Mouse (Mus musculus) embryo, embryonic 11 days (tissue): ENCODE results near the gene Smim23.

Source experiments
- DNase-seq: peaks from one replicate; pipeline ENCODE4 v3.0.0-alpha.2; 2015

The Smim23 gene

GRCm38 (mm10) chr11:32824505-32824904, at the start of gene Smim23:
TSS of gene Smim23 (minus strand) at chr11:32824605.
- DNase-seq = no peak

- no peak for DNase-seq
These were observed 44.4 kb upstream of the Smim23 start for GRCm38 (mm10) chr11:32868619-32869383.

GRCm38 (mm10) chr11:32864615-32865014, 40.2 kb upstream of the Smim23 start:
- DNase-seq = no peak

GRCm38 (mm10) chr11:32857418-32857879, 33.0 kb upstream of the Smim23 start:
- peak; percentile 60 for DNase-seq

GRCm38 (mm10) chr11:32846682-32847222, 22.3 kb upstream of the Smim23 start:
- DNase-seq = peak; percentile 30

- DNase-seq = no peak
These were observed 16.8 kb upstream of the Smim23 start for GRCm38 (mm10) chr11:32841169-32841568.

- DNase-seq = no peak
These were observed 15.9 kb upstream of the Smim23 start for GRCm38 (mm10) chr11:32840256-32840655.

- DNase-seq = peak; percentile 16
These were observed 10.6 kb upstream of the Smim23 start for GRCm38 (mm10) chr11:32835022-32835421.

- DNase-seq = peak; percentile 43
These were observed 10.0 kb upstream of the Smim23 start for GRCm38 (mm10) chr11:32834367-32834918.

GRCm38 (mm10) chr11:32817566-32817965, 6.8 kb downstream of the Smim23 start:
- DNase-seq = no peak

- DNase-seq = no peak
These were observed 10.1 kb downstream of the Smim23 start for GRCm38 (mm10) chr11:32814286-32814685.

- no peak for DNase-seq
These were observed 15.3 kb downstream of the Smim23 start for GRCm38 (mm10) chr11:32809091-32809490.

- DNase-seq = peak; percentile 75
These were observed 18.4 kb downstream of the Smim23 start for GRCm38 (mm10) chr11:32805958-32806357.

- DNase-seq = no peak
These were observed 20.7 kb downstream of the Smim23 start for GRCm38 (mm10) chr11:32803658-32804057.

- DNase-seq = no peak
These were observed 22.7 kb downstream of the Smim23 start for GRCm38 (mm10) chr11:32801715-32802114.

GRCm38 (mm10) chr11:32800929-32801375, 23.5 kb downstream of the Smim23 start:
- DNase-seq = peak; percentile 44

- no peak for DNase-seq
These were observed 26.0 kb downstream of the Smim23 start for GRCm38 (mm10) chr11:32798445-32798844.

- no peak for DNase-seq
These were observed 29.5 kb downstream of the Smim23 start for GRCm38 (mm10) chr11:32794759-32795445.

- no peak for DNase-seq
These were observed 38.2 kb downstream of the Smim23 start for GRCm38 (mm10) chr11:32786201-32786600.

GRCm38 (mm10) chr11:32785591-32786147, 38.7 kb downstream of the Smim23 start:
- no peak for DNase-seq

GRCm38 (mm10) chr11:32782724-32783123, 41.7 kb downstream of the Smim23 start:
- DNase-seq = no peak

GRCm38 (mm10) chr11:32781633-32782404, 42.6 kb downstream of the Smim23 start:
- DNase-seq = no peak
